Mouse (Mus musculus): ENCODE results near the gene Pola2. TPM values are rescaled to one million over a fixed set of nuclear protein-coding genes. Genes with fewer than 3 reads are reported as not detected.

The Pola2 gene
- total and polyA plus RNA-seq, 3 experiments, result 77.3 to 126 (median 99.4) TPM

GRCm38 (mm10) chr19:5939715-5940114, 24.3 kb downstream of the Pola2 start:
- no peak for TF ChIP-seq GATA1 (IDR thresholded peaks at IDR 0.05; ENCODE audit: low read depth, low read length)
- no peak for TF ChIP-seq KAT2A (conservative IDR thresholded peaks at IDR 0.05; ENCODE audit: low read depth, low read length)
- no peak for TF ChIP-seq MAX (IDR thresholded peaks at IDR 0.05; ENCODE audit: low read length)
- TF ChIP-seq POLR2AphosphoS5 (IDR thresholded peaks at IDR 0.05; ENCODE audit: borderline replicate concordance, low read depth, low read length), result no peak
- no peak for TF ChIP-seq USF1 (IDR thresholded peaks at IDR 0.05; ENCODE audit: low read depth, low read length)
- TF ChIP-seq TBP (IDR thresholded peaks at IDR 0.05; ENCODE audit: low read depth, low read length), result no peak
- no peak for TF ChIP-seq MYB (IDR thresholded peaks at IDR 0.05; ENCODE audit: low read depth, low read length)
- TF ChIP-seq RAD21 (IDR thresholded peaks at IDR 0.05; ENCODE audit: low read depth, low read length), result no peak
- TF ChIP-seq NRF1 (IDR thresholded peaks at IDR 0.05; ENCODE audit: insufficient read depth, low read depth, low read length, poor library complexity, severe bottlenecking), result no peak
- TF ChIP-seq MAZ (IDR thresholded peaks at IDR 0.05; ENCODE audit: low read depth, low read length), result no peak
- no peak for TF ChIP-seq RCOR1 (IDR thresholded peaks at IDR 0.05; ENCODE audit: low read depth, low read length)
- TF ChIP-seq NELFE (IDR thresholded peaks at IDR 0.05; ENCODE audit: low read depth, low read length), result no peak
- TF ChIP-seq SMC3 (IDR thresholded peaks at IDR 0.05; ENCODE audit: low read depth, low read length), result no peak
- TF ChIP-seq E2F4 (IDR thresholded peaks at IDR 0.05; ENCODE audit: borderline replicate concordance, low read depth, low read length), result no peak
- TF ChIP-seq USF2 (IDR thresholded peaks at IDR 0.05; ENCODE audit: borderline replicate concordance in 1 of 2, insufficient read depth in 1 of 2, low read depth in 1 of 2, low read length in 2 of 2), result no peak
- TF ChIP-seq JUND (IDR thresholded peaks at IDR 0.05; ENCODE audit: low read depth, low read length), result no peak
- no peak for TF ChIP-seq UBTF (IDR thresholded peaks at IDR 0.05; ENCODE audit: borderline replicate concordance, insufficient read depth, low read depth, low read length)
- TF ChIP-seq MXI1 (IDR thresholded peaks at IDR 0.05; ENCODE audit: low read depth, low read length), result no peak
- H3K36me3 ChIP-seq (ENCODE audit: control insufficient read depth in 1 of 2, insufficient read depth in 2 of 2, low read length in 2 of 2), result no peaks in the 10 kb centered on the region; a peak in 1 of 4 replicates
- H3K9me3 ChIP-seq (replicated peaks; ENCODE audit: insufficient read depth, low read length), result no peaks in the 10 kb centered on the region
- no peak overlapping the region for H3K27ac ChIP-seq (ENCODE audit: control insufficient read depth, low read depth, low read length)
- no peaks in the 10 kb centered on the region for H3K4me1 ChIP-seq (ENCODE audit: control insufficient read depth in 1 of 2, insufficient read depth in 2 of 2, low read length in 2 of 2)
- no peaks in the 10 kb centered on the region for H3K79me2 ChIP-seq (ENCODE audit: control insufficient read depth, insufficient read depth, low read length, poor library complexity)
- no peak overlapping the region for H3K4me3 ChIP-seq (ENCODE audit: control insufficient read depth in 1 of 2, insufficient read depth in 1 of 2, low read depth in 2 of 2, low read length in 2 of 2)
- no peak overlapping the region for H3K9ac ChIP-seq (ENCODE audit: control insufficient read depth, low read depth, low read length, poor library complexity, severe bottlenecking)
- DNase-seq (ENCODE audit: low read depth, low spot score), result no peak
- H3K27me3 ChIP-seq (ENCODE audit: control insufficient read depth in 1 of 2, insufficient read depth in 2 of 2, low read length in 2 of 2), result no peaks in the 10 kb centered on the region

- Histone ChIP-seq H3K27ac (ENCODE audit: control insufficient read depth, low read depth, low read length) (no peak overlapping the region), H3K36me3 (ENCODE audit: control insufficient read depth in 1 of 2, insufficient read depth in 2 of 2, low read length in 2 of 2) (no peaks in the 10 kb centered on the region; a peak in 1 of 4 replicates)
Measured at GRCm38 (mm10) chr19:5938516-5938915, 25.5 kb downstream of the Pola2 start.

More at GRCm38 (mm10) chr19:5938516-5938915, 25.5 kb downstream of the Pola2 start:
- TF ChIP-seq ZKSCAN1 (IDR thresholded peaks at IDR 0.05; ENCODE audit: low read depth, low read length) (no peak), ZNF384 (IDR thresholded peaks at IDR 0.05; ENCODE audit: low read depth, low read length) (no peak), POLR2A (IDR thresholded peaks at IDR 0.05; ENCODE audit: control insufficient read depth in 1 of 2, insufficient read depth in 1 of 2, low read depth in 1 of 2, low read length in 2 of 2, poor library complexity in 1 of 2) (no peak), POLR2AphosphoS5 (IDR thresholded peaks at IDR 0.05; ENCODE audit: borderline replicate concordance, low read depth, low read length) (no peak), POLR2AphosphoS2 (IDR thresholded peaks at IDR 0.05; ENCODE audit: low read length) (no peak), TBP (IDR thresholded peaks at IDR 0.05; ENCODE audit: low read depth, low read length) (no peak), BHLHE40 (IDR thresholded peaks at IDR 0.05; ENCODE audit: borderline replicate concordance, low read depth, low read length) (no peak), KAT2A (conservative IDR thresholded peaks at IDR 0.05; ENCODE audit: low read depth, low read length) (no peak)
- Histone ChIP-seq H3K9me3 (replicated peaks; ENCODE audit: insufficient read depth, low read length) (no peaks in the 10 kb centered on the region), H3K4me1 (ENCODE audit: control insufficient read depth in 1 of 2, insufficient read depth in 2 of 2, low read length in 2 of 2) (no peaks in the 10 kb centered on the region), H3K9ac (ENCODE audit: control insufficient read depth, low read depth, low read length, poor library complexity, severe bottlenecking) (no peak overlapping the region), H3K79me2 (ENCODE audit: control insufficient read depth, insufficient read depth, low read length, poor library complexity) (no peaks in the 10 kb centered on the region), H3K27me3 (ENCODE audit: control insufficient read depth in 1 of 2, insufficient read depth in 2 of 2, low read length in 2 of 2) (no peaks in the 10 kb centered on the region), H3K4me3 (ENCODE audit: control insufficient read depth in 1 of 2, insufficient read depth in 1 of 2, low read depth in 2 of 2, low read length in 2 of 2) (no peak overlapping the region)
- no peak for DNase-seq (ENCODE audit: low read depth, low spot score)
